29 mouse cellular contexts compared by ENCODE assay signal in the genomic region with DNA sequence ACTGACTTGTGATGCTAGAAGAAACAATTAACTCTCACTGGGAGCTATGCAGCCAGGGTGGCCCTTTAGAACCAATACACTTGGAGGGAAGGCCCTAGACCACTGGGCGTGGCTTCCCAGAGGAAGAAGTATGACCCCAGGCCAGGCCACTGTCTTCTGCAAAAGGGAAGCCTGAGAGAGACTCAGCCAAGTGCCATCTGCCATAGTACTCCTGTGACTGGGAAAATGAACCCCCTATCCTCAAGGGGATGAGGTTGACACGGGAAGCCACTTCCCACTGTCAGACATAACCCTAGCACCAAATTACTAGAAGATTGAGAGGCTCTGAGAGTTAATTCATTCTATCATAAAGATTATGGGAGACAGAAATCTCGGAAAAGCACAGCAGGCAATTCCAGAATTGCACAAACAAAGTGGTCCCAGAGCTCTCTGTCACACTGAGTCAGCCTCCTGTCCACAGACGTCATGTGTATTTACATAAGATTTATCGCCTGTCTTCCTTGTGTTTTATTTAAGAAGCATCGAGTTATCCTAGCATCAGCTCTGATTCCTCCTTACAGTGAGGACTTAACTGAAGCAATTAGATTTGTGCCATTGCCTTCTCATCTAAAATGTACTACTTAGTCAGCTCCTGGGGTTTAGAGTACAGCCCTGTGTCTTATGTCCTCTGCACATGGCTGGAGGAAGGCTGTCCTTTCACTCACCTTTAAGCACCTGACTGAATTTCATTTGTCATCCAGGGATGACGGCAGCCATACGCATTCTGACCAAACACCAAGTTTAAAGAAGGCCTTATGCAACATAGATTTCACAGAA.
A peak's percentile ranks its signal among the peaks of the same experiment; 100 is the strongest.
DNase-seq lines count a peak whose midpoint lies in the region; ATAC-seq and TF ChIP-seq lines count a peak whose summit lies in the region.
"Had no signal": no experiment of that assay in that cellular context is flagged by ENCODE, and none has a peak within 500 bp of the region (broad histone marks: within the 10 kb centered on the region; RNA-seq: fewer than 3 reads in every experiment).

No protein-coding gene starts in this region.

- H3K4me1 ChIP-seq in kidney, postnatal 0 days (replicated peaks; ENCODE audit: insufficient read depth, low read length) = 0 out of 2 replicates have a peak, but pooled peaks cover 10% of the 10 kb centered on the region
- 0 out of 2 replicates have a peak, but pooled peaks cover 6% of the 10 kb centered on the region for H3K4me1 ChIP-seq in neural tube, embryonic 14.5 days (ENCODE audit: control insufficient read depth, insufficient read depth, low read length)
- H3K4me1 ChIP-seq: embryonic facial prominence, embryonic 15.5 days; heart, embryonic 12.5 days; liver, embryonic 12.5 days; midbrain, embryonic 13.5 days had no signal

- H3K27ac ChIP-seq in kidney, postnatal 0 days = no peak overlapping the region
- no peak overlapping the region for H3K27ac ChIP-seq in neural tube, embryonic 14.5 days (ENCODE audit: low read depth, low read length)
- H3K27ac ChIP-seq: embryonic facial prominence, embryonic 15.5 days; gastrocnemius, adult 2 months; heart, adult 2 months; intestine, embryonic 15.5 days; liver, embryonic 12.5 days; macrophage; midbrain, embryonic 13.5 days had no signal

- 48% methylated on average over 8 of the region's 8 CpGs for WGBS in kidney, postnatal 0 days
- WGBS in neural tube, embryonic 14.5 days = 42% methylated on average over 8 of the region's 8 CpGs

- H3K4me2 ChIP-seq in kidney, postnatal 0 days (ENCODE audit: low read length) = no peak overlapping the region
- no peak overlapping the region for H3K4me2 ChIP-seq in neural tube, embryonic 14.5 days (ENCODE audit: low read depth, low read length)
- H3K4me2 ChIP-seq: embryonic facial prominence, embryonic 15.5 days; heart, embryonic 12.5 days; intestine, embryonic 15.5 days; liver, embryonic 12.5 days; midbrain, embryonic 13.5 days had no signal

- no peak for TF ChIP-seq CTCF in kidney, postnatal 0 days (IDR thresholded peaks at IDR 0.05; ENCODE audit: low read depth)

- DNase-seq in heart, adult 11 months = peak; percentile 51
- DNase-seq in heart, postnatal 25 days (ENCODE audit: low spot score) = no peak
- DNase-seq in kidney, postnatal 0 days (ENCODE audit: low spot score) = peak; percentile 35
- no peak for DNase-seq in kidney, adult 18-20 months
- peak; percentile 60 for DNase-seq in NIH3T3 (ENCODE audit: low read depth)
- no peak for DNase-seq in lung, postnatal 4 days
- no peak for DNase-seq in kidney, postnatal 36 days
- DNase-seq: adrenal gland, postnatal 14 days; B cell, adult 2 months; cerebellum, adult 11 months; cerebellum, adult 9-11 months; gastrocnemius, adult 2 months; gastrocnemius, postnatal 36 days; heart, adult 2 months; kidney, adult 9 months; layer of hippocampus, postnatal 36 days; left cerebral cortex, postnatal 4 days; liver, postnatal 0 days; thymus, adult 2 months; thymus, postnatal 36 days had no signal

- intact Hi-C loops in heart, postnatal 25 days (cut with DNase I) = no loop called here

- no peak for ATAC-seq in kidney, postnatal 0 days (replicated peaks; ENCODE audit: low FRiP score, low read depth)
- ATAC-seq in neural tube, embryonic 14.5 days (ENCODE audit: low read depth) = peak; percentile 68; the same call in 1 of the 2 replicates
- ATAC-seq: forebrain, embryonic 14.5 days; intestine, embryonic 15.5 days; liver, embryonic 12.5 days; liver, postnatal 0 days; midbrain, embryonic 13.5 days had no signal

- no peaks in the 10 kb centered on the region for H3K36me3 ChIP-seq in kidney, postnatal 0 days (ENCODE audit: insufficient read depth, low read length)
- no peaks in the 10 kb centered on the region for H3K36me3 ChIP-seq in neural tube, embryonic 14.5 days (ENCODE audit: control insufficient read depth, insufficient read depth, low read length)
- H3K36me3 ChIP-seq: embryonic facial prominence, embryonic 15.5 days; heart, embryonic 12.5 days; intestine, embryonic 15.5 days; liver, embryonic 12.5 days; midbrain, embryonic 13.5 days had no signal

- no peaks in the 10 kb centered on the region for H3K27me3 ChIP-seq in kidney, postnatal 0 days (ENCODE audit: insufficient read depth, low read length)
- H3K27me3 ChIP-seq in neural tube, embryonic 14.5 days (ENCODE audit: control insufficient read depth, insufficient read depth, low read length) = no peaks in the 10 kb centered on the region
- H3K27me3 ChIP-seq: CH12.LX; embryonic facial prominence, embryonic 15.5 days; heart, embryonic 12.5 days; intestine, embryonic 15.5 days; midbrain, embryonic 13.5 days had no signal

- H3K9me3 ChIP-seq in kidney, postnatal 0 days (replicated peaks; ENCODE audit: low read length) = no peaks in the 10 kb centered on the region
- no peaks in the 10 kb centered on the region for H3K9me3 ChIP-seq in neural tube, embryonic 14.5 days (ENCODE audit: control insufficient read depth, low read length)
- H3K9me3 ChIP-seq: embryonic facial prominence, embryonic 15.5 days; heart, embryonic 12.5 days; intestine, embryonic 15.5 days; liver, embryonic 12.5 days; midbrain, embryonic 13.5 days had no signal

- H3K9ac ChIP-seq in kidney, postnatal 0 days (ENCODE audit: low read depth, low read length) = no peak overlapping the region
- H3K9ac ChIP-seq in neural tube, embryonic 14.5 days (replicated peaks; ENCODE audit: low read depth, low read length) = no peak overlapping the region
- H3K9ac ChIP-seq: embryonic facial prominence, embryonic 15.5 days; heart, embryonic 12.5 days; intestine, embryonic 15.5 days; liver, embryonic 12.5 days; liver, postnatal 0 days; midbrain, embryonic 13.5 days had no signal

- no peak overlapping the region for H3K4me3 ChIP-seq in kidney, postnatal 0 days (replicated peaks; ENCODE audit: low read depth, low read length)
- H3K4me3 ChIP-seq in neural tube, embryonic 14.5 days (ENCODE audit: low read depth, low read length) = no peak overlapping the region
- H3K4me3 ChIP-seq: embryonic facial prominence, embryonic 15.5 days; gastrocnemius, adult 2 months; heart, adult 2 months; heart, embryonic 12.5 days; intestine, embryonic 15.5 days; liver, embryonic 12.5 days; midbrain, embryonic 13.5 days had no signal

Comparison
In these comparisons a context has a peak if more than half of its experiments do, and no peak if none do; other contexts are left out.
1. DNase-seq: peak in heart, adult 11 months (single experiment), kidney, postnatal 0 days (single experiment) and NIH3T3 (single experiment); none in heart, postnatal 25 days (single experiment), kidney, adult 18-20 months (single experiment), lung, postnatal 4 days (0 of 2) and kidney, postnatal 36 days (0 of 2).